Mouse (Mus musculus) brown adipose tissue, adult 24 weeks (tissue): ENCODE measurements at regions not wholly inside any gene's neighbourhood (a gene's known extent, or its start where the extent isn't known, plus 50 kb on each side); places are given as distances from the start of the nearest gene placed in this dataset.
A peak's percentile ranks its signal among the peaks of the same experiment; 100 is the strongest.

Source experiments
- H3K27ac ChIP-seq: fragments of 200-500 bp; replicated peaks from 2 replicates; pipeline ENCODE4 v1.5.1; 2012; ENCODE audit warnings: low read depth, mild to moderate bottlenecking, low read length
- H3K4me1 ChIP-seq: fragments of 200-500 bp; 2 replicates; pipeline ENCODE4 v1.6.1; 2012; ENCODE audit warnings: low read length, mixed read lengths; ENCODE audit not compliant: control insufficient read depth, insufficient read depth, insufficient read length
- H3K4me3 ChIP-seq: fragments of 200-500 bp; 2 replicates; pipeline ENCODE4 v1.5.1; 2012; ENCODE audit warnings: low read depth, mild to moderate bottlenecking, low read length, moderate library complexity; ENCODE audit not compliant: insufficient read depth

- no peaks in the 10 kb centered on the region for H3K4me1 ChIP-seq
- H3K4me3 ChIP-seq = no peak overlapping the region
- H3K27ac ChIP-seq = no peak overlapping the region
These were observed 141.0 kb upstream of the Med13l start for GRCm38 (mm10) chr5:118419344-118420037.

- no peak overlapping the region for H3K4me3 ChIP-seq
- H3K27ac ChIP-seq = no peak overlapping the region
- no peaks in the 10 kb centered on the region; the same call in 1 of the 2 replicates for H3K4me1 ChIP-seq
These were observed 138.3 kb upstream of the Med13l start for GRCm38 (mm10) chr5:118421884-118422821.

GRCm38 (mm10) chr5:118424177-118424576 lies 136.3 kb upstream of the Med13l start:
- peak overlapping the region; percentile 27; the same call in 1 of the 2 replicates for H3K27ac ChIP-seq

GRCm38 (mm10) chr5:118424764-118425568 lies 135.5 kb upstream of the Med13l start:
- Histone ChIP-seq H3K4me1 (no peaks in the 10 kb centered on the region; the same call in 1 of the 2 replicates), H3K27ac (peak overlapping the region; percentile 60), H3K4me3 (no peak overlapping the region)

More at GRCm38 (mm10) chr5:118424177-118424576, 136.3 kb upstream of the Med13l start:
- H3K4me1 ChIP-seq = no peaks in the 10 kb centered on the region; the same call in 1 of the 2 replicates
- no peak overlapping the region for H3K4me3 ChIP-seq

- no peak overlapping the region for H3K27ac ChIP-seq
- no peaks in the 10 kb centered on the region; the same call in 1 of the 2 replicates for H3K4me1 ChIP-seq
- no peak overlapping the region for H3K4me3 ChIP-seq
These were observed 133.8 kb upstream of the Med13l start for GRCm38 (mm10) chr5:118426673-118427072.

GRCm38 (mm10) chr5:118428323-118429095 lies 132.0 kb upstream of the Med13l start:
- no peak overlapping the region for H3K27ac ChIP-seq
- no peak overlapping the region for H3K4me3 ChIP-seq
- no peaks in the 10 kb centered on the region; the same call in 1 of the 2 replicates for H3K4me1 ChIP-seq

GRCm38 (mm10) chr5:118433599-118433998 lies 126.9 kb upstream of the Med13l start:
- Histone ChIP-seq H3K4me3 (no peak overlapping the region), H3K27ac (no peak overlapping the region), H3K4me1 (no peaks in the 10 kb centered on the region)

- Histone ChIP-seq H3K27ac (no peak overlapping the region), H3K4me3 (no peak overlapping the region), H3K4me1 (no peaks in the 10 kb centered on the region)
These were observed 125.5 kb upstream of the Med13l start for GRCm38 (mm10) chr5:118434718-118435555.

GRCm38 (mm10) chr5:118435556-118435950 lies 124.9 kb upstream of the Med13l start:
- H3K27ac ChIP-seq = no peak overlapping the region
- no peaks in the 10 kb centered on the region for H3K4me1 ChIP-seq
- H3K4me3 ChIP-seq = no peak overlapping the region

- no peaks in the 10 kb centered on the region for H3K4me1 ChIP-seq
- no peak overlapping the region for H3K4me3 ChIP-seq
- H3K27ac ChIP-seq = no peak overlapping the region
These were observed 124.4 kb upstream of the Med13l start for GRCm38 (mm10) chr5:118436035-118436434.

- H3K4me1 ChIP-seq = no peaks in the 10 kb centered on the region
- H3K4me3 ChIP-seq = no peak overlapping the region
- H3K27ac ChIP-seq = no peak overlapping the region
These were observed 123.8 kb upstream of the Med13l start for GRCm38 (mm10) chr5:118436474-118437306.

- Histone ChIP-seq H3K4me3 (no peak overlapping the region), H3K27ac (no peak overlapping the region), H3K4me1 (no peaks in the 10 kb centered on the region)
These were observed 123.2 kb upstream of the Med13l start for GRCm38 (mm10) chr5:118437307-118437610.

GRCm38 (mm10) chr5:118438016-118438415 lies 122.5 kb upstream of the Med13l start:
- Histone ChIP-seq H3K4me1 (no peaks in the 10 kb centered on the region), H3K4me3 (no peak overlapping the region), H3K27ac (no peak overlapping the region)
